Mouse (Mus musculus) right cerebral cortex, postnatal 36 days (tissue): ENCODE measurements around the gene Nat8f6.
A peak's percentile ranks its signal among the peaks of the same experiment; 100 is the strongest.
"Not testable (repeated sequence)": the region's sequence is repeated elsewhere in the genome, so short reads cannot be mapped to it uniquely, and the experiment has no call there.

Source experiments
- DNase-seq, 2 experiments: peaks; one replicate each; pipeline ENCODE4 v3.0.0; 2022; ENCODE audit warnings: low spot score in 2 of 2, mixed read lengths in 1 of 2

Gene Nat8f6

GRCm38 (mm10) chr6:85836098-85836497 is 15.3 kb upstream of the Nat8f6 start:
- not testable (repeated sequence) for DNase-seq

- not testable (repeated sequence) for DNase-seq
Observed at GRCm38 (mm10) chr6:85835104-85835503, 14.3 kb upstream of the Nat8f6 start.

- not testable (repeated sequence) for DNase-seq
Observed at GRCm38 (mm10) chr6:85834504-85835100, 13.8 kb upstream of the Nat8f6 start.

- no peak for DNase-seq
Observed at GRCm38 (mm10) chr6:85831796-85832321, 11.1 kb upstream of the Nat8f6 start, which contains the start of gene Nat8. Gene Nat8 (minus strand): TSS chr6:85832082.

GRCm38 (mm10) chr6:85829462-85829861 is 8.7 kb upstream of the Nat8f6 start:
- no peak for DNase-seq

- DNase-seq = no peak
Observed at GRCm38 (mm10) chr6:85825886-85826285, 5.1 kb upstream of the Nat8f6 start.

GRCm38 (mm10) chr6:85823382-85824090 is 2.8 kb upstream of the Nat8f6 start:
- no peak for DNase-seq

GRCm38 (mm10) chr6:85822286-85822685 is 1.5 kb upstream of the Nat8f6 start:
- no peak for DNase-seq

- DNase-seq = no peak
Observed at GRCm38 (mm10) chr6:85818338-85818737, 2.4 kb downstream of the Nat8f6 start.

- no peak for DNase-seq
Observed at GRCm38 (mm10) chr6:85813339-85813738, 7.4 kb downstream of the Nat8f6 start.

GRCm38 (mm10) chr6:85810942-85811537 is 9.7 kb downstream of the Nat8f6 start:
- not testable (repeated sequence) for DNase-seq

- not testable (repeated sequence) for DNase-seq
Observed at GRCm38 (mm10) chr6:85810514-85810913, 10.2 kb downstream of the Nat8f6 start.

GRCm38 (mm10) chr6:85809784-85810183 is 11.0 kb downstream of the Nat8f6 start:
- not testable (repeated sequence) for DNase-seq

GRCm38 (mm10) chr6:85803180-85803579 is 17.6 kb downstream of the Nat8f6 start:
- not testable (repeated sequence) for DNase-seq

GRCm38 (mm10) chr6:85765532-85765931 is 55.2 kb downstream of the Nat8f6 start, which contains the start of gene Nat8f3:
Gene Nat8f3 (minus strand): TSS chr6:85765754.
- peak in 1 of 2 experiments; percentile 2 for DNase-seq

GRCm38 (mm10) chr6:85763127-85764070 is 57.4 kb downstream of the Nat8f6 start:
- not testable (repeated sequence) for DNase-seq

GRCm38 (mm10) chr6:85762678-85763077 is 58.1 kb downstream of the Nat8f6 start:
- not testable (repeated sequence) for DNase-seq
